Mouse (Mus musculus) telencephalon, adult 2 months (tissue): ENCODE measurements around the gene Sf3b2.
"Not testable (repeated sequence)": the region's sequence is repeated elsewhere in the genome, so short reads cannot be mapped to it uniquely, and the experiment has no call there.

ENCODE experiments used
- DNase-seq: peaks from one replicate; pipeline ENCODE4 v3.0.0-alpha.2; 2011; ENCODE audit warnings: low read depth, low spot score

The Sf3b2 gene

GRCm38 (mm10) chr19:5272801-5273733 lies 22.2 kb downstream of the Sf3b2 start, which contains the start of gene Pacs1:
Pacs1 (minus strand) TSS chr19:5273119.
- DNase-seq = peak; percentile 83

- DNase-seq = no peak
Measured at GRCm38 (mm10) chr19:5272326-5272795, 22.9 kb downstream of the Sf3b2 start.

GRCm38 (mm10) chr19:5271430-5271829 lies 23.8 kb downstream of the Sf3b2 start:
- no peak for DNase-seq

- DNase-seq = no peak
Measured at GRCm38 (mm10) chr19:5269392-5269791, 25.9 kb downstream of the Sf3b2 start.

GRCm38 (mm10) chr19:5268875-5269274 lies 26.4 kb downstream of the Sf3b2 start:
- no peak for DNase-seq

GRCm38 (mm10) chr19:5268017-5268416 lies 27.2 kb downstream of the Sf3b2 start:
- DNase-seq = no peak

GRCm38 (mm10) chr19:5267015-5267414 lies 28.2 kb downstream of the Sf3b2 start:
- no peak for DNase-seq

- DNase-seq = no peak
Measured at GRCm38 (mm10) chr19:5257140-5257539, 38.1 kb downstream of the Sf3b2 start.

GRCm38 (mm10) chr19:5236981-5237380 lies 58.3 kb downstream of the Sf3b2 start:
- not testable (repeated sequence) for DNase-seq

- peak; percentile 41 for DNase-seq
Measured at GRCm38 (mm10) chr19:5232696-5233095, 62.6 kb downstream of the Sf3b2 start.

- DNase-seq = no peak
Measured at GRCm38 (mm10) chr19:5230110-5230509, 65.1 kb downstream of the Sf3b2 start.

- no peak for DNase-seq
Measured at GRCm38 (mm10) chr19:5224624-5225023, 70.6 kb downstream of the Sf3b2 start.

GRCm38 (mm10) chr19:5224077-5224476 lies 71.2 kb downstream of the Sf3b2 start:
- no peak for DNase-seq
